Mouse (Mus musculus) urinary bladder, postnatal 25 days (tissue): ENCODE measurements around the gene Pitpnm3.

Source experiments
- DNase-seq: peaks from one replicate; pipeline ENCODE4 v3.0.0; 2022; ENCODE audit warnings: low spot score

Gene Pitpnm3

DNA sequence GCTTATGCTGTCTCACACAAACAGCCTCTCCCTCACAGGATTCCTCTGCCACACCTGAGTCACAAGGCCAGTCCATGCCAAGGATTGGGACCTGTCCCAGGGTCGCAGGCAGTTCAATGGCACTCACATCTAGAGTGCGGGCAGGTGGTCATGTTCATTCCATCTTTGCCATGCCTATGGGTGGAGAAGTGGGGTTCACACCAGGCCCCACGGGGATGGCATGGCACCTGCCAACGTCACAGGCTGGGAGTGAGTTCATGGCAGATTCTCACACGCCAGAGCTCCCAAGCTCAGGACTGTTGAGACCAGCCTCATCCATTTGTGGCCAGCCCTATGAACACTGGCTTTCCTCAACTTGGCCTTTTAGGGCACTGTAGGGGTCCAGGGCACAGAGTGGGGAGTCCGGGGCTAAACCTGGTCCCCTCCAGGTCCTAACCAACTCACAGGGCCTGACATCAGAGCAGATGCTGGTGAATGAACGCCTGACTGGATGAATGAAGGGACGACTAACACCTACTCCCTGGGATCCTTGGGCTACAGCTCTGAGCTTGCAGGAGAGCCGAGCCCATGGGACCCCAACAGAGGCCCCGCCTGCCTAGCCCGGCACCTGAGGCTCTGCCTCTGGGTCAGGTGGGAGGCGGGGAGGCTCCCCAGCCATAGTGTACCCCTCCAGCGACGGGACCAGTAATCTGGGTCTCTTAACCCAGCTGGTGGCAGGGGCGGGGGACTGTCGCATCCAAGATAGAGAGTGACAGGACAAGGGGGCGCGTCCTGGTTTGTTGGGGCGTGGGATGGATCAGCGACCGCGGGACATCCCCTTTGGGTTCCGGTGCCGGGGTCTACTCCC is 819 bp downstream of the Pitpnm3 start:
- no peak for DNase-seq

DNA sequence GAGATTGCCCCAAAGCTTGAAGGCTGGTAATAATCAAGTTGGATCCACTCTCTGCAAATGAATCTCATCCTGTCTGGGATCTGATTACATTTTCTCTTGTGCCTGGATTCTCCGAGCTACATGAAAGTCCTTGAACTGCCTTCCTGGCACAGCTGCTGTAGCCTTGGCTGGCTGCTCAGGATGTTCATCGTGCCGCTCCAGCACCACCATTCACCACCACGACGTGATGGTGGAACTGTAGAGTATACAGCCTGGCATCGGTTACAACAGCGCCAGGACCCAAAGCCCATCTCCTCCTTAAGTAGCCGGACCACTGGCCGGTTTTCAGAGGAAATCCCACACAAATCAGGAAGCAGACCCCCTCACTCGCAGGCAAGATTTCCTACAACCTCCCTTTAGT is 2.5 kb downstream of the Pitpnm3 start:
- no peak for DNase-seq

DNA sequence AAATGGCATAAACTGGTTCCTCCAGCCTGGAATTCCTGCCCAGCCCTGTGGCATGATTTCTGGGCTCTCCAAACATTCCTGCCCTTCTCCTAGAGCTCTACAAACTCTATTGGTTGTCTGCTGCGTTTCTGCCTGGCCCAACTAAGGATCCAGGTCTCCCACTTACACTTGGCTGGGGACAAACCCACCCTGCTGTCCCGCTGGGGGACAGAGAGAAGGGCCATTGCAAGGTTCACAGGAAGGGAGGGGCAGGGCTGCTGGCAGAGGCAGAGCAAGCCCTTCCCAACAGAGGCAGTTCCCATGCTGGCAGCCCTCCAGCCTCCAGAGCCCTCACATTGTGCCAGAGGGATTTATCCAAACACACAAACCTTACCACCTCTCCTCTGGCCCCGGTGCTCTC is 3.3 kb downstream of the Pitpnm3 start:
- no peak for DNase-seq

DNA sequence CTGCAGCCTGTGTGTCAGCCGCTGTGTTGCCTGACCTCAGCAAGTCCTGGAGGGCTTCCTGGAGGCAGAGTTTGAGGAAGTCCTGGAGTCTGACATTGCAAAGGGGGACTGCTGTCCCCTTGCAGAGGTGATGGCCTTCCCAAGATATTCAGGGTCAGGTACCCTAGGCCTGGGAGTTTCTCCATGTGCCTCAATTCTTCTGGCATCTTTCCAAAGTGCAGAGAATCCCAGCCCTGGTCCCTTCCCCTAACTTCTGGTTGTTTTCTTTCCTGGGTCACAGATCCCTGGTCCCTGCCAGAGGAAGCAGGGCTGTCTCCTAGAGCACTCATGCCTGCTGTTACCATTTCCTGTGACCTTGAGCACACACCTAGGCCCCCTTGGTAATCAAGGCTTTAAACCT is 3.9 kb downstream of the Pitpnm3 start:
- no peak for DNase-seq

DNA sequence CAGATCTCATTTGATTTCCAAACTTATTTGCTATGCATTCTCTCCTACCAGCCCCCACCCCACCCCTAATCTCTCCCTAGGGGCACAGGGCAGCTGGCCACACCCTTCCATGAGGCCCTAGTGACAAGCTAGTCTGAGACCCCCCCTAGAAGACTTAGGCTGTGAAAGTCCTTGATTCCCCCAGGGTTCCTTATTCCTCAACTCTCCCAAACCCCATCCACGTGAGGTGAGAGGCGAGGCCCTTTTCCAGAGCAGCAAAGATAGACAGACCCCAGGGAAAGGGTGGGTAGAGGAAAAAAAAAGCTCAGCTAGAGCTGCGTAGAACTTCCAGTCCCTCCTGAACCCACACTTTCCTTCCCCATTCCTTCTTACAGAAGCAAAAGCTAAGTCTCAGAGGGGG is 4.7 kb downstream of the Pitpnm3 start:
- DNase-seq = no peak

DNA sequence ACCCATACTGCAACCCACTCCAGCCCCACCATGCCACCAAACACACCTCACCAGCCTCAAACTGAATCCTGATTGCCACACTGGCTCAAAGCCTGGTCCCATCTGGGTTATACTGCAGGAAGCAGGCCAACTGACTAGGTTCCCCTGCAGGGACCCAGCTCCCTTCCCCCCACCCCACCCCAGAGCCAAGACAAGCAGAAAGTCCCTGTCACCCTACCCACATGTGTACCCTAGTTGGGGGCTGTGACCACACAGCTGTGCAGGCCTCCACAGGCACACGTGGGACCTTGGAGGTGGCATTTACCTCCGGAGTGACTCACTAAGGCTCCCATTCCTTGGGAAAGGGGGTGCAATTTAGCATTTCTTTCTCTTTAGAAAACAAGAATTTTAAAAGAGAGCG is 5.1 kb downstream of the Pitpnm3 start:
- no peak for DNase-seq

DNA sequence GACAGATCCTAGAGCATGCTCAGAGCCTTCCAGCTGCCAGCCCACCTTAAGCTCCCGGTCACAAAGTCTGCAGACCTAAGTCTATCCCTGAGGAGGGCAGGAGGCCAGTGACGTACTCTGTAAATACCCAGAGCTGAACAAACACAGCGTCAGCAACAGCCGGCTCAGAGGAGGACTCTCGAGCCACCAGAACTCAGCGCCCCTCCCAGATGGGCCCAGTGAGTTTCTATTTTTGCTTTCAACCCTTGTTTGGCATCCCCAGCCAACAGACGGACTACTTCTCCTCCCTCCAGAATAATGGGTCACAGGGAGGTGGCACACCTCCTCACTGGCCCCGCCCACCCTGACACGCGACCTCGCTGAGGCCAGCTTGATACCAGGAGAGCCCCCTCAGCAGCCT is 5.6 kb downstream of the Pitpnm3 start:
- no peak for DNase-seq

DNA sequence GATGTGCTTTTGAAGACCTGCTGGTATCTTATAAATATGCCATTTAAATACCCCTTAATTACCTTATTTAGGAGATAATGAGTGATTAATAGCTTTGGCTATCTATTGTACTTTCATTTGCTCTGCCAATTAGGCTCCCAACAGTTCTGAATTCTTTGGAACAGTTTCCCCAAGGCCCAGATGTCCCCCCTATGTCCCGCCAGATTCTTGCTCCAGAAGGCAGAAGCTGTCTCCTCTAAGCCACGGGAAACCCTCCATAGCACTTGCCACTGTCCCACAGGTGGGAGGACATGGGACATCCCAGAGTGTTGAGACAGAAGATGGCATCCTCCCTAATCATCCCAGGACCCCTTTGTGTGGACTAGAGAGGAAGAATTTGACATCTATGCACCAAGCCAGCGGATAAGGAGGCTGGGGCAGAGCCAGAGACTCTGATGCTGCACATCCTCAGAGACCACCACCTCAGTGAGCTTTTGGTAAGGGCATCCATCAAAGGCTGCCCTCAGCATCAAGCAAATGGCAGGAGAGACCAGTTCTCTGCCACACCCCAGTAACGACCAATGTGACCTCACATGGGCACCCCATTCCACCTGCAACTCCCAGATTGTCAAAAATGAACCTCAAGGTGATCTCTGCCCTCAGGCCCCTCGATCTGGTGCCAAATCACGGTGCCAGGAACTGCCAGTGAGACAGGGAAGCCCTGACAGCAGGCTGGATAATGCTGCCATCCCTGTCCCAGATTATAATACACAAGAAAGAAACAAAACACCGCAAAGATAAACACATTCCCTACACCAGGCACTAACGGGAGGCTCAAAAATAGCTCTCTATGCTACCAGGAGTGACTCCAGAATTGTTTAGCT is 6.3 kb downstream of the Pitpnm3 start:
- no peak for DNase-seq

DNA sequence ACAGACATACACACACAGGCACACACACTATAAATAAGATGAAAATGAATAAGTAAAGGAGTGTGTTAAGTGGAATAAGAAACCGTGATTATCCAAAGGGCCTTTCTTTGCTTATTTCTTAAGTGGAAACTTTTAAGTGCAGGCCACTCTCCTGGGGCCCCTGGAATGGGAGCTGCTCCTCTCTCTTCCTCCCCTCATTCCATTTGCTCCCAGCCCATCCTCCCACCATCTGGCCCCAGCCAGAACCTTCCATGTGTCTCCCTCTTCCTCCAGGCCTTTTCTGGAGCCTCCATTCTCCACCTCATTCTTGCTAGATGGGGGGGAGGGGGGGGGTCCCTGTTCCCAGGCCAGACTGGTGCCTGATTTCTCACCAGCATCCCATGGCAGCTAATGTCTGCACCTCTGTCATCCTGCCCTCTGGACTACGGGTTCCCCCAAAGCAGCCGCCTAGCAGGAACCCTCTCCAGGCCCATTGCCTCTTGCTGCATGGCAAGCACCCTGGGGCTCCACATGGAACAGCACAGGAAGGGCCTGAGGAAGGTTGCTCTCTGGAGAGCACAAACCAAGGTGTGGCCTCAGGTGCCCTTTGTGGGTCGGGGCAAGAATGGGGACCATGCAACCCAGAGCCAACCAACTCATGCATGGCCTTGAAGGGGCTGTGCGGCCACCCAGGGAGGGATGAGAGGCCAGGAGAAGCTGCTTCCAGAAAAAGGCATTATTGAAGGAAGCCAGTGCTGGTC is 8.0 kb downstream of the Pitpnm3 start:
- no peak for DNase-seq

DNA sequence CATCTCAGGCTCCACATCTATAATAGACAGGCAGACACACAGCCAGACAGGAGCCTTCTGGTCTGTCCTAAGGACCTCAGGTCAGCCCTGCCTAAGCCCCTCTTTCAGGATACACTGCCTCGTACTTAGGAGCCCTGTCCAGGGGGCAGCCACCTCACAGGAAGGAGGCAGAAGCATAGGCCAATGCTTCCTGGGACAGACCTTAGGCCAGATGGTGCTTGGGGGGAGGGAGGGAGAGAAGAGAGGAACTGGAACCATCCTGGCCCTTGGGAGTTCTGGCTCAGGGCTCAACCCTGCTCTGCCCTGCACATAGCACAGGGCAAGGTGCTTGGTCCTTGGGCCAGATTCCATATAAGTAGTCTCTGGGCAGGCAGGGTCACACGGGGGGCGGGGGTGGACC is 9.8 kb downstream of the Pitpnm3 start:
- no peak for DNase-seq

DNA sequence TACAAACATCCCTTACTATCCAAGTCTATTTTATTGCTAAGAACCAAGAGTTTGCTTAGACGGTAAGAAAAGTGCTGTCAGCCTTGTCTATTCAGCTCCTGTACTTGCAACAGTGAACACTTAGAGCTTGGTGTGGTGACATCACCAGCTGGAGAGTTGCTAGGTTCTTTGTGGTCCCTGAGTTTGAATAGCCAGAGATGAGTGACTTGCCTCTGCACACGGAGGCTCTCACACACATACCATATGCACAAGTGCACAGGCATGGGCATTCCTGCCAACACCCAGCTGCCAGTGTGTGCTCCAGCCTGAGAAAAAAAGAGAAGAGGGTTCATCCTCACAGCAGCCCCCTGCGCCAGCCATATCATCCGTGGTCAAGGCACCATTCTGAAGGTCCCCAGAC is 12.0 kb downstream of the Pitpnm3 start:
- no peak for DNase-seq

DNA sequence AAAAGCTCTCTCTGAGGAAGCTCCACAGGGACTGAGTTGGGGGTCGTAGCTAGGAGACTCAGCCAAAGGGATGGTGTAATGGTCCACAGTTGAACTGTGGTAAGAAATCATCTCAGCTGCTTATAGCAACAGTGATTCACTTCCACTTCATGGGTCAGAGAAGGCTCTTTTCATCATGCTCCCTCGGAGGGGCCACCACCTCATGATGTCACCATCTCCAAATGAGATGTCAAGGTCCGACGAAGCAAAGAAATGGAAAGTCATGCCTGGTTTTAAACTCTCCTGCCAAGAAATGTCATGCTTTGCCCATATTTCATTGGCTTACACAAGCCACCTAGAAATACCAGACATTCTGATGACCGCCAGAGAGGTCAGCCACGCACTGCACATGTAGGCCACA is 15.2 kb downstream of the Pitpnm3 start:
- DNase-seq = no peak

DNA sequence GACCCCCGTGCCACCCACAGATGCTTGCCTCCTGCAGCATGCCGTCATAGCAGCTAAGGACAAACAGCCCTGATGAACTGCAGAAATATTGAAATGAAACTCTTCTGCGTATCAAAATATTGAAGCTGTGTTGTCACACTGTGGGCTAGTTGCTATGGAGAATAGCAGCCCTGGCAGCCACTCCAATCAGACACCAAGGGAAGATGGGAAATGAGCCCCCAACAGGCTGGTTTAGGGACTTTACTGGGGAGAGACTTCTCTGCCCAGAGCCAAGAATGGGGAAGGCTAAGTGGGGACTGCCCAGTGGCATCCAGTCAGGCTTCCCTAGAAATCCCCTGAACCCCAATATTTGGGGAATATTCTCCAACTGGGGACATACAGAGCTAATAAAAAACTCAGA is 16.9 kb downstream of the Pitpnm3 start:
- DNase-seq = no peak

DNA sequence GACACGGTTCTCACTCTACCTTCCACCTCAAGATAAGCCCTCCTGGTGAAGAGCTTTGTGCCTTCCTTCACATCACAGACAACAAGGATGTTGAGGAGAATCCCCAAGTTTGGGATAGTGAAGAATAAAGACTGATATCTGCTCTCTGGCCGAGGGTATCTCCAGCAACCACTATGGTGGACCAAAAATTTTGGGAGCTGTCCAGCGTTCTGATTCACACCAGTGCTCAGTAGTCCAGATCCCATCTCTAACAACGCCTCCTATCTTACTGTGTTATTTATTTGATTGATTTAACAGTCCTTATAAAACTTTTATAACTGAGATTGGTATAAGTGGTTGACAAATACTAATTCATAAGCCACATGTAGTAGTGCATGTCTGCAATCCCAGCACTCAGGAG is 22.3 kb downstream of the Pitpnm3 start:
- no peak for DNase-seq

DNA sequence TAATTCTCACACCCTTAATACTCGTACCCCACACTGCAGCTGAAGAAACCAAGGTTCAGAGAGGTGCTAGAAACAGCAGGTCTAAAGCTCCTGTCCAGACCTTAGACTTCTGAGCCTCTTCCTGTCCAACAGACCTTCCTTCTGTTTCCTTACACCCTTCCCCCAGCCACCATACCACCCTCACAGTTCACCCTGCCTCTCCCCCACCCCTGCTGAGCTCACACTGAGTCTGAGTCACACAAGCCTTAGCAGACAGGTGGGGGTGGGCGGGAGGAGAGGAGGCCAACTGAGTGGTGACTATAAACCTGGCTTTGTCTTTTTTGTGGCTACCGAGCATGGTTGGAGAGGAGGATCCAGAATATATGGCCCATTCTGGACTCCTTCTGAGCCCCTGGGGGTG is 24.9 kb downstream of the Pitpnm3 start:
- no peak for DNase-seq

DNA sequence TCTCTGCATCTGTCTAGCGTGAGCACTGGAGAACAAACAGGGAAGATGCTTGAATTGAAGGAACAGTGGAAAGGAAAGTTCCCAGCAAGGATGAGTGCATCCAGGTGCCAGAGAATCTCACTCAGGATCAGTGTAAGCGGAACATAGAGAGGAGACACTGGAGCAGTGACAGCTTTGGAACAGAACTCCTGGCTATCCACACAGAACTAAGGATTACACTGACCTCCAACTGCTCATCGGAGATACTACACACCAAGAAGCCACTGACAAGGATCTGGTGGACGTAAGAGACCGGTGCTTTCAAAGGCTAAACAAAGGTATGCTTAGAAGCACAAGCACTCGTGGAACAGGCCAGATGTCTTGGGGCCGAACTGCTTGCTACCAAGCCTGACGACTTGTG is 31.4 kb downstream of the Pitpnm3 start:
- DNase-seq = no peak

DNA sequence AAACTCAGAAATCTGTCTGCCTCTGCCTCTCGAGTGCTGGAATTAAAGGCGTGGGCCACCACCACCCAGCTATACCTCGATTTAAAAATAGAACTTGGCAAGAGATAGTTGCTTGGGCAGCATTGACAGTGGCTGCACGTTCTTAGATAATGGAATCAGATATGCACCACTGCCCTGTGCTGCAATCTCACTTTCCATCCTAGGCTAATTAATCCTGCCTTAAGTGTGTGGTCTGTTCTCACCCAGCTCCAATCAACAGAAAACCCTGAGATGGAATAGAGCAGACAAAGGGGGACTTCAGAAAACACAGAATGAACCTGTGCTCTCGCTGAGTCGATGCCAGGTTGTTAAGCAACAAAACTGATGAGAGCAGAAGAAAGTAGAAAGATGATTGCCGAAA is 32.0 kb downstream of the Pitpnm3 start:
- DNase-seq = no peak

DNA sequence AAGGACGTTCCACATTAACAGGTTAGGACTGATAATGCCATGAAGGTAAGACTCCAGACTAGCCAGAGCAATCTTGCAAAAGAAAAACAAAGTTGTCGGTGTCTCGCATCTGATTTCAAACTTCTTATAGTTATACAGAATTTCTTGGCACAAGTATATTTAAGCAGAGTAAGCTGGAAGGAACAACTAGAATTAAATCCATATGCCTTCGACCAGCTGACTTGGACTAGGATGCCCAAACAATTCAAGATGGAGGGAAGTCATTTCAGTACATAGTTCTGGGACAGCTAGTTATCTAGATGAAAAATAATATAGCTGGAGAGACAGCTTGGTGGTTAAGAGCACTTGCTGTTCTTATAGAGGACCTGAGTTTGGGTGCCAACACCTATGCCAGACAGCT is 34.6 kb downstream of the Pitpnm3 start:
- no peak for DNase-seq

DNA sequence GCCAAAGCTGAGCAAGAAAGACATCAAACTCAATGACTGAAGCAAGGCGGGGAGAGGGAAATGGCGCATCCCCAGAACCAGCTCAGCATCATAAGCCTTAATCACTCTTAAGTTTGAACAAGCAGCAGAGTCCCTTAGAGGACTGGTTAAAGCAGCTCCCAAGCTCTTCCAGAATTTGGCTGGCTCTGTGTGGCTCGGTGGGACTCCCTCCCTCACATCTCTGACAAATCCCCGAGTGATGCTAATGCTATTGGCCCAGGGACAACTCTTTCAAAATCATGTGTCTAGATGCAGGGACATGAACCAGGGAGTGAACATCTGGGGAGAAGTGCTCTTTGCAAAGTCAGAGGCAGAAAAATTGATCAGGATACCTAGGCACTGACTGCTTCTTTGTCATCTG is 36.4 kb downstream of the Pitpnm3 start:
- DNase-seq = no peak

DNA sequence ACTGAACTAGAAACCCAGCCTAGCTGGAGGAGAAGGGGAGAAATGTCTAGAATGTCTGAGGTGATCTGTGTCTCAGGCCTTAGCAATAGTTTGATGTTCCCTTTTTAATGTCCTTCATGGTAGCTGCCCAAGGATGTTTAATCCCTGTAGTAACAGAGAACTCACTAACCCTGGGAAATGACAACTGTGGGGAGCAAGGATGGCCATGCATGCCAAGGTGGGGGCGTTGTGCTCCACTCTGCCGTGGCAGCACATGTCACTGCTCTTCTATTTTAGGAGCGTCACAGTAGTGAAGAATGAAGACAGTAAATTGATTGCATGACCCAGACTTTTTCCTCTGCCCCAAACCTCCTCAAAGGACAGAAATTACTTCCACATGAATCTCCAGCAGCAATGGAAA is 37.6 kb downstream of the Pitpnm3 start:
- no peak for DNase-seq

DNA sequence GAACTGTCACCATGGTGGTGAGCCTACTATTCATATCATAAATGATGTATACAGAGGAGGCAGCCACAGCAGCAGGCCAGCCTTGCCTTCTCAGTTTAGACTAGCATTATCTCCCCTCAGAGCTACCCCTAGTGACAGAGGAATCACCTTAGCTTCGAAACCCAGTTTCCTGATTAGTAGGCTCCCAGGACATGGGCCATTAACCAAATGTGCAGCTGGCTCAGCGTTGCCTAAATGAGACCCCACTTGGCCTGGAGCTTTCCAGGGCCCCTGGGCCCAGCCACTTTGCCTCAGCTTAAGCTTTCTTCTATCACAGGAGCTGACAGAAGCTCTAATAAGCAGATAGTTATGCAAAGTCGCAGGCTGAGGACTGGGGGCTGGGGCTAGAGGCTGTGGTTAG is 39.6 kb downstream of the Pitpnm3 start:
- DNase-seq = no peak

DNA sequence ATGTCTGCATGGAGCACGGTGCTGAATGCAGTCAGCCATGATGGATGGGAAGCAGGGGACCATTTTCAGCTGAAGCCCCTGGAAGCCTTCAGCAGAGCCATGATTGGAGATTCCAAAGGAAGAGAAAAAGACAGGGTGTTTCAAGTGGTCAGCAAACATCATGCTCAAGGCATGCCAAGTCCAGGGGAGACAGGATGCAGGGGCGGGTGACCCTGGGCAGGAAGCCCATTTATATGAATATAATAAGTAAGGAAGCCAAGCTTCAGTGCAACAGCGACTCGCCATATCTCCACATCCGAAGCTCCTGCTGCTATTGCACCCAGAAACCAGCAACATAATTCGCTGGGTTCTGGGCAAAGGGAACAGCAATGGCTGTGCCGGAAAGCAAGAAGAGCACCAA is 41.1 kb downstream of the Pitpnm3 start:
- no peak for DNase-seq

DNA sequence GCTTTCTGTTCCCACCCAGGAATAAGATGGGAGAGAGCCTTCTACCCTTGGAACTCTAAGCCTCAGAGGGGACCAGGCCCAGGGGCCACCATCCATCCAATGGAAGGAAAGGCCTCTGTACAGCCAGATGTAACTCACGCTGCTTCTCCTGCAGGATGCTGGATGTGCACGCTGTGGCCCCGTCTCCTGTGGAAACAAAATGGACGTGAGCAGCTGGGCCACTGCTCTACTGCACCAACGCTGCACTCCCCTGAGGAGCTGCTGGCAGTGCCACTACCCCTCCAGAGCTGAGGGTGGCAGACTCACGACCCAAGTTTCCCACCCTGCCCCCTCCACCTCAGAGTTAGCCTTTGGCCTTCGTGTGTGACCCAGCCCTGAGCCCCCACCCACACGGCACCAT is 43.2 kb downstream of the Pitpnm3 start:
- DNase-seq = no peak
